Mouse (Mus musculus) sigmoid colon, adult 10 weeks (tissue): ENCODE measurements around the gene Ggct. TPM values are rescaled to one million over a fixed set of nuclear protein-coding genes. Genes with fewer than 3 reads are reported as not detected.

Source experiments
- polyA plus RNA-seq: library from polyadenylated mRNA; stranded (reverse); fragments of 350-450 nt; fragmentation: Illumina TruSeq; extraction: RNeasy Lipid Tissue Mini Kit (QIAGEN cat#74804); gene quantifications from one replicate; pipeline ENCODE4 v1.2.3, GENCODE M21; 2014; ENCODE audit warnings: low read depth, low replicate concordance

Ggct gene
- 13.6 TPM for polyA plus RNA-seq

GRCm38 (mm10) chr6:54992734-54993260 is at the start of gene Ggct:
Gene Ggct, minus strand, starts transcription at chr6:54992950.

GRCm38 (mm10) chr6:55037799-55038670 is 45.3 kb upstream of the Ggct start, which contains the start of gene Gars:
Gene Gars, plus strand, starts transcription at chr6:55038007.

GRCm38 (mm10) chr6:54972111-54972928 is 20.4 kb downstream of the Ggct start, which contains the start of gene Nod1:
Gene Nod1, minus strand, starts transcription at chr6:54972612.

Other genes with a start within 250 kb of the Ggct start
- gene Znrf2, start 176.0 kb downstream of the Ggct start, polyA plus RNA-seq, result 84.2 TPM
- 3.8 TPM for gene Nod1, start 20.3 kb downstream of the Ggct start, polyA plus RNA-seq
- 125 TPM for gene Gars, start 45.1 kb upstream of the Ggct start, polyA plus RNA-seq
- not detected for gene Crhr2, start 140.1 kb upstream of the Ggct start, polyA plus RNA-seq
- 1.5 TPM for gene Inmt, start 182.1 kb upstream of the Ggct start, polyA plus RNA-seq
- 0.95 TPM for gene Mindy4, start 210.4 kb upstream of the Ggct start, polyA plus RNA-seq